Mouse (Mus musculus) bone marrow, adult 2 months (tissue): ENCODE data around the gene Kif3b.
"Not testable (repeated sequence)": the region's sequence is repeated elsewhere in the genome, so short reads cannot be mapped to it uniquely, and the experiment has no call there.

ENCODE experiments used
- CTCF ChIP-seq: fragments of 200-500 bp; IDR thresholded peaks from 2 replicates; pipeline ENCODE4 v1.5.1; 2011; ENCODE audit warnings: low read length, control low read depth; ENCODE audit not compliant: control insufficient read depth, insufficient read depth
- POLR2A ChIP-seq: fragments of 200-500 bp; IDR thresholded peaks from 2 replicates; pipeline ENCODE4 v1.6.1; 2011; ENCODE audit warnings: low read depth, mild to moderate bottlenecking, control low read depth, low read length, borderline replicate concordance; ENCODE audit not compliant: control insufficient read depth

GRCm38 (mm10) chr2:153270231-153270915 is 20.8 kb upstream of the Kif3b start:
- not testable (repeated sequence) for TF ChIP-seq POLR2A, CTCF
